Mouse (Mus musculus) urinary bladder, postnatal 4 days (tissue): ENCODE measurements around the gene Ttc28.
"Not testable (repeated sequence)": the region's sequence is repeated elsewhere in the genome, so short reads cannot be mapped to it uniquely, and the experiment has no call there.

Source experiments
- DNase-seq, 2 experiments: peaks; one replicate each; pipeline ENCODE4 v3.0.0; 2021 to 2022; ENCODE audit warnings: low spot score in 2 of 2

The Ttc28 gene

DNA sequence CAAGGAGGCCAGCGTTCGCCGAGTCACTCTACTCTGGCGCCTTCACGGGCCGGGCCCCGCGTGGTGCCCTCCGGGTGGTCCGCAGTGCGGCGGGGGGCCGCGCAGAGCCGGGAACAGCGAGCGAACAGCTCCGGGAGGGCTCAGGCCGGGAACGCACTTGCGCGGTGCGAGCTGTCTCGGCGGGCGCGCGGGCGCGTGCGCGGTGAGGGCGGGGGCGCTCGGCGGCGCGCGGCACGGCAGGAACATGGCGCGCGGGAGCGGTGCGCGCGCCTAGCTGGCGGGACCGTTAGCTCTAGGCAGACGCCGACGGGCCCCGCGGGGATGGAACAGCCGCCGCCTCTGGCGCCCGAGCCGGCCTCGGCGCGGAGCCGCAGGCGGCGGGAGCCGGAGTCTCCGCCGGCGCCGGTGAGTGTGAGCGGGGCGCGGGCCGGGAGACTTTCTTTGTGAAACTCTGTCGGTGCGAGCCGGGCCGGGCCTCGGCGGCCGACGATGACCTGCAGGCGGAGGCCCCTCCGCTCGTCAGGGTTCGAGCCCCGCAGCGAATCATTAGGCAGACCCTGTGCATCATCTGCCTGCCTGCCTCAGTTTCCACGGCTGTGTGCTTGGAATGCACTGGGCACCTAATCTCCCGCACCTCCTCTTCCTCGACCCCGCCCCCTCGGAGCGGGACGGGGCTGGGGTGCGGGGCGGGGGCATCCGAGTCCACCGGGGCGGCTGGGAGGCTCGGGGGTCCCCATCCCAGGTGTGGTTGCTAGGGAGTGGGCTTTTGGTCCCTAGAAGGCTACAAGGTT, at the start of gene Ttc28:
Ttc28 (plus strand) TSS at position 220 of the 791 bp plus-strand sequence.
- peak; percentile 84 to 85 for DNase-seq

- no peak for DNase-seq
Measured at GRCm38 (mm10) chr5:110831036-110831720, 48.4 kb upstream of the Ttc28 start.

- peak; percentile 35 to 63 for DNase-seq
Measured at GRCm38 (mm10) chr5:110835959-110836358, 43.6 kb upstream of the Ttc28 start.

DNA sequence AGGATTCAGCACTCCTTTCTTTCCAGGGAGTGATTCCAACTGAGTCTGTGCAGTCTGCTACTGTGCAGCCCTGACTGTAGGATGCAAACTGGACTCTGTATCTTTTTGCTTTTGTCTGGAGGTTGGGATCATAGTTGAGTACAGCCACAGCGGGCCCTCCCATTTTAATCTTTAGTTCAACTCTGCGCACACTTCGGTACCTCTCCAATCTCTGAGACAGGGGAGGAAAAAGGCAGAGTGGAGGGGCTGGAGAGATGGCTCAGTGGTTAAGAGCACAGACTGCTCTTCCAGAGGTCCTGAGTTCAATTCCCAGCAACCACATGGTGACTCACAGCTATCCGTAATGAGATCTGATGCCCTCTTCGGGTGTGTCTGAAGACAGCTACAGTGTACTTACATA, 41.6 kb upstream of the Ttc28 start:
- DNase-seq: not testable (repeated sequence)

GRCm38 (mm10) chr5:110839038-110839677, 40.4 kb upstream of the Ttc28 start:
- no peak for DNase-seq

DNA sequence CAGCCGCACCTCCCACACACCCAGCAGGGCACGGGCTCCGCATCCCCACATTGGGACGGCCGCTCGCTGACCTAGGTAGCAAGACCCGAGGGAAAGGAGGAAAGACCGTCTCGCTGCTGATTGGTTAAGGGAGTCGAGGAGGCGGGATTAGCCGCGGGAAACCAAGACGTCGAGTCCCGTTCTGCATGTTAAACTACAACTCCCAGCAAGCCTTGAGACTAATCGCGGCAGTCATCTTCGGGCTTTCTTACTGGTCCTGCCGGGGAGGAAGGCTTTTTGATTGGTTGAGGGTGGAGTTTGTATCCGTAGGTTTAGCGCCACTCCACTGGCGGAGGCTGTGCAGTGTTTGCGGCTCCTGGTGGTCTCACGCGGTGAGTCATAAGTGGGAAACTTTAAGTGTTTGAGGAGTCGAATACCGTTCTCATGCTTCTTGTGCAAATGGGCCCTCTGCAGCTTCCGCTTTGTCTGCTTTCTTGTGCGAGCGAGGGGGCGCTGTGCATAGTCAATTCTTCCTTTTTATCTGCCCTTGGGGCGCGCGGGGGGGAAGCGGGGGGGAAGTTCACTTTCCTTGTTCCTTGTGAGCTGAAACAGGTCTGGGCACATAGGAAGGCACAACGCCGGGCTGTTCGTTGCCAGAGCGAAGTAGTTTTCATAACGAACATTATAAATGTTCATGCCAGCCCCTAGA, 39.8 kb upstream of the Ttc28 start, which contains the start of the genes Hscb and Chek2:
Hscb (minus strand) TSS at position 100 of the 688 bp plus-strand sequence.
Chek2 (plus strand) TSS at position 302 of the 688 bp plus-strand sequence.
- DNase-seq: peak; percentile 94 to 96

- no peak for DNase-seq
Measured at GRCm38 (mm10) chr5:110840465-110840864, 39.1 kb upstream of the Ttc28 start.

GRCm38 (mm10) chr5:110841046-110841862, 38.3 kb upstream of the Ttc28 start:
- no peak for DNase-seq

DNA sequence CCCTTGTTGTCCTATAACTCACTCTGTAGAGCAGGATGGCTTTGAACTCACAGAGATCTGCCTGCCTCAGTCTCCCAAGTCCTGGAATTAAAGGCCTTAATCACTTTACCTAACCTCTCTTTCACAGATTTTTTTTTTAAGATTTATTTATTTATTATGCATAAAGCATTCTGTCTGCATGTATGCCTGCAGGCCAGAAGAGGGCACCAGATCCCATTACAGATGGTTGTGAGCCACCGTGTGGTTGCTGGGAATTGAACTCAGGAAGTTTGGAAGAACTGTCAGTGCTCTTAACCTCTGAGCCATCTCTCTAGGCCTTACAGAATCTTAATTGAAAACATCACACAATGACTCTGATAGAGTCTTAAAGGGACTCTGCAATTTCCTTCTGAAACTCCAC, 26.6 kb upstream of the Ttc28 start:
- DNase-seq: no peak

DNA sequence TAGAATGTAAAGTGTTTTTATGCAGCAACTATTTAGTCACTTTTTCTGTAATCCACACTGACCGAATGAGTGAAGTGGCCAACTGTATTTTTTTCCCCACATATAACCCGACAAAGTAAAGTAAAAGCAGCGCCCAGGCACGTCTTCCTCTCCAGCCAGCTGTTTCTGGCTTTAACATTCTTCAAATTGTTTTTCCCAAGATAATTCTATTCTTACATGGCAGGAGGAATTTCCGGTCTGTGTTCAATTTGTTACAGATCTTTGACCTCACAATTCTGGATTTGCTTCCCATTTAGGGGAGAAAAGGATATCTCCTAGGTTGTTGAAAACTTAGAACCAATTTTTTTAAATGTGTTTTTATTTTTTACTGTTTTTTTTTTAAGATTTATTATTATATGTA, 22.5 kb upstream of the Ttc28 start:
- DNase-seq: no peak

DNA sequence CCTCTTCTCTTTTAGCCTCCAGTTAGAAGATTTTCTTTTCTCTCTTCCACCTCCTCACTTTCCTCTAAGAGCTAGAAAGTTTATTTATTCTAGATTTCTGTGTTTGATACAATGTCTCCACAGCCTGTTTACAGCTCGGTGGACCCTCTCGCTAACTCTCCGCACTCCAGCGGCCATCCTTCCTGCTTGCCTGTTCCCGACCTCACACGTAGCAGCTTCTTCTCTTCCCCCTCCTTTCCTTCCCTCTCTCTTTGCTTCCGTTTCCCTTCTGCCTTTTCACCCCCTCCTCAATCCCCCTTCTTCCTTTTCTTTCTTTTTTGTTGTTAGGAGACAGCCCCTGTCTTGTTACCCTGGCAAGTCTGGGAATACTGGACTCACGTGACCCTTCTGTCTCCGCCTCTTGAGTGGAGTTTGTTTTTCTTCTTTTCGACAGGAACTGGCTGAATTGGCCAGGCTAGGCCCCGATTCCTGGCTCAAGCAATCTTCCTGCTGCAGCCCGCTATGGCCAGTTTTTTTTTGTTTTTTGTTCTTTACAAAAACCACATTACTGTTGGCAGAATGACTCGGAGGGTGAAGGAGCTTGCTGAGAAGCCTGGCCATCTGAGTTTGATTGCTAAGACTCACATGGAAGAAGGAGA, 20.5 kb upstream of the Ttc28 start:
- peak; percentile 53 to 62 for DNase-seq

DNA sequence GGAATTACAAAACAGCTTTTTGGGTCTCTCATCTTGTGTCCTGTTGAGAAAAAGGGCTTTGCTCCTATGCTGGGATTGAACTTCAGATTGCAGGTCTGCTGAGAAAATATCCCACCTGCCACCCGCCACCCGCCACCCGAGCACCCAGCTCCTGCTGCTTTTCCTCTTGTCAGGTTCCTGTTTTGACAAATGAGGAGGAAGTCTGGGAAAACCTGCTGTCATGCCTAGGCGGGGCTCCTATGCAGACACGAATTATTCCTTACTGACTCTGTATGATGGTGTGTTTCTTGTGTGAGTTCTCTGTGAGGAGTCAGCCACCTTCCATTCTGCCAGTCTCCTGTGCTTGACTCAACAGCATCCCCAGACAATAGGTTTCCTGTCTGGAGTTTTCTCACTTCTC, 19.2 kb upstream of the Ttc28 start:
- DNase-seq: no peak

GRCm38 (mm10) chr5:110868460-110868859, 11.1 kb upstream of the Ttc28 start:
- no peak for DNase-seq

GRCm38 (mm10) chr5:110869242-110869669, 10.3 kb upstream of the Ttc28 start:
- no peak for DNase-seq

- DNase-seq: no peak
Measured at GRCm38 (mm10) chr5:110873160-110873559, 6.4 kb upstream of the Ttc28 start.

- no peak for DNase-seq
Measured at GRCm38 (mm10) chr5:110874711-110875110, 4.9 kb upstream of the Ttc28 start.

- DNase-seq: no peak
Measured at GRCm38 (mm10) chr5:110875286-110875685, 4.3 kb upstream of the Ttc28 start.

- no peak for DNase-seq
Measured at GRCm38 (mm10) chr5:110877666-110878505, 1.7 kb upstream of the Ttc28 start.

GRCm38 (mm10) chr5:110878526-110878925, 1.1 kb upstream of the Ttc28 start:
- not testable (repeated sequence) for DNase-seq
